Mouse (Mus musculus) embryo, embryonic 9.5 days (tissue): ENCODE measurements around the gene H2al2c.
"Not testable (repeated sequence)": the region's sequence is repeated elsewhere in the genome, so short reads cannot be mapped to it uniquely, and the experiment has no call there.

Source experiments
- DNase-seq: peaks from one replicate; pipeline ENCODE4 v3.0.0-alpha.2; 2017; ENCODE audit errors: extremely low spot score

The H2al2c gene

DNA sequence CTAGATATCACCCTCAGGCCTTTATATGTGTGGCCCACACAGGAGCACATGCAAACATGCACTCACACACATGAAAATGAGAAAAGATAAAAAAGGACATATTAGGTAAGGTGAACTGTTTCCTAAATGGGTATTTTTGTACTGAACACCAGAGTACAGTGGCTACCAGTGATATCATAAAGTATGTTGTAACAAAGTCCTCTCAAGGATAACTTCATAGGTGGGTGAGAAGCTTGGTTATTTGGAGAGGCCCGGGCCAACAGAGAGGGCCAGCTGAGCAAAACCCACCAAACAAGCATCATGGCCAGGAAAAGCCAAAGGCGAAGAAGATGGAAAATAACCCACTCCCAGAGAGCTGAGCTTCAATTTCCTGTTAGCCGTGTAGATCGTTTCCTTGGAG is at the start of gene H2al2c:
Gene H2al2c, plus strand, starts transcription at position 301 of the 400 bp plus-strand sequence.
- not testable (repeated sequence) for DNase-seq
